Mouse (Mus musculus): ENCODE measurements at regions not wholly inside any gene's neighbourhood (a gene's known extent, or its start where the extent isn't known, plus 50 kb on each side); places are given as distances from the start of the nearest gene placed in this dataset.

DNA sequence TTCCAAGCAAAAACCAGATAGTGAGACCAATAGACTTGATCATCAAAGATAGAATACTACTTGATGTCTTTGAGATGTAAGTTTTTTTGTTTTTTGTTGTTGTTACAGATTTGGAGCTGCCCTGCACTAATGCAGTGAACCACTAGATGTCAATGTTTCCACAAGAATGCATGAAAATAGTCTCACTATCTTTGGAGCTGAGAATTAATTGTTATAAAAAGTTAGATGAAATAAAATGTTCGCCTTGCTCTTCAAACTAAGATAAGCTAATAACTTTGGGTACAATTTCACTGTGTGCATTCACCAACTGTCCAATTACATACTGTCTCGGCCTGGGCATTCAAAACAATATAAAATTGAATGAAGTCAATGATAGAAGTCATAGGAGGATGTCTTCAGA is 223.2 kb upstream of the Agtr1b start:
- H3K9me3 ChIP-seq (ENCODE audit: low read depth, low read length), result no peaks in the 10 kb centered on the region
- no peak overlapping the region for H3K4me2 ChIP-seq
- H3K9ac ChIP-seq, result no peak overlapping the region
- DNase-seq, result peak; percentile 81
- no peak overlapping the region for H3K4me3 ChIP-seq (ENCODE audit: low read depth, low read length)
- no peaks in the 10 kb centered on the region for H3K36me3 ChIP-seq (ENCODE audit: insufficient read depth)
- no peaks in the 10 kb centered on the region for H3K27me3 ChIP-seq (ENCODE audit: insufficient read depth, low read length)
- TF ChIP-seq CTCF (IDR thresholded peaks at IDR 0.05; ENCODE audit: low read depth), result peak; percentile 80
- H3K27ac ChIP-seq (ENCODE audit: low read depth), result no peak overlapping the region
- 11% methylated on average over 2 of the region's 2 CpGs for WGBS
- H3K4me1 ChIP-seq (ENCODE audit: insufficient read depth), result no peaks in the 10 kb centered on the region
- ATAC-seq (ENCODE audit: insufficient read depth), result no peak

- 37% methylated on average over 2 of the region's 2 CpGs for WGBS
- Histone ChIP-seq H3K36me3 (ENCODE audit: insufficient read depth) (no peaks in the 10 kb centered on the region), H3K4me3 (ENCODE audit: low read depth, low read length) (no peak overlapping the region), H3K4me2 (no peak overlapping the region), H3K27ac (ENCODE audit: low read depth) (no peak overlapping the region), H3K9me3 (ENCODE audit: low read depth, low read length) (no peaks in the 10 kb centered on the region), H3K4me1 (ENCODE audit: insufficient read depth) (no peaks in the 10 kb centered on the region), H3K9ac (no peak overlapping the region), H3K27me3 (ENCODE audit: insufficient read depth, low read length) (no peaks in the 10 kb centered on the region)
- ATAC-seq (ENCODE audit: insufficient read depth) (no peak), DNase-seq (peak; percentile 50)
- TF ChIP-seq CTCF (IDR thresholded peaks at IDR 0.05; ENCODE audit: low read depth), result peak; percentile 56
These were observed 184.6 kb upstream of the Agtr1b start for GRCm38 (mm10) chr3:20551563-20551962.

DNA sequence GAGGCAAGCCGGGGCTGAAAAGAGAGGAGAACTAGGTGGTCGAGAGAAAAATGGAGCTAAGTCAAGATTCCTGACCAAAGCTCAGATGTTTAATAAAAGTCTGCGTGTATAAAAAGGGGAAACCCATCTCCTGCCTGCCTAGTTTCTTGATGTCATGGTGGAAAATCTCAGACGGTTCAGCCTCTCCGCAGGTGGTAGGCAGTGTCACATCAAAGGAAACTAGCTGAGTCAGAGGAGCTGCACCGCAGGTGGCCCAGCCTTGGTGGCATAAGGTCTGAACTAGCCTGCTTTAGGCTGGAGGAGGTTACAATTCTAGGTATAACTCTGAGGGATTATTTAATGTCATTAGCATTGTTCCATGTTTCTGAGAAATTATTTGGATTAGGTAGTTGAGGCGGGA is 177.0 kb upstream of the Agtr1b start:
- no peak for TF ChIP-seq CTCF (IDR thresholded peaks at IDR 0.05; ENCODE audit: low read depth)
- no peak overlapping the region for H3K4me2 ChIP-seq
- ATAC-seq (ENCODE audit: insufficient read depth) (no peak), DNase-seq (no peak)
- 69% methylated on average over 7 of the region's 7 CpGs for WGBS
- no peaks in the 10 kb centered on the region for H3K4me1 ChIP-seq (ENCODE audit: insufficient read depth)
- no peak overlapping the region for H3K4me3 ChIP-seq (ENCODE audit: low read depth, low read length)
- no peak overlapping the region for H3K27ac ChIP-seq (ENCODE audit: low read depth)
- no peaks in the 10 kb centered on the region for H3K9me3 ChIP-seq (ENCODE audit: low read depth, low read length)
- no peak overlapping the region for H3K9ac ChIP-seq
- no peaks in the 10 kb centered on the region for H3K36me3 ChIP-seq (ENCODE audit: insufficient read depth)
- no peaks in the 10 kb centered on the region for H3K27me3 ChIP-seq (ENCODE audit: insufficient read depth, low read length)

GRCm38 (mm10) chr3:20538492-20539004 is 171.6 kb upstream of the Agtr1b start:
- DNase-seq, result peak; percentile 78
- ATAC-seq (ENCODE audit: insufficient read depth), result peak; percentile 77
- Histone ChIP-seq H3K27me3 (ENCODE audit: insufficient read depth, low read length) (no peaks in the 10 kb centered on the region), H3K4me1 (ENCODE audit: insufficient read depth) (no peaks in the 10 kb centered on the region), H3K27ac (ENCODE audit: low read depth) (peak overlapping the region; percentile 65; the same call in 1 of the 2 replicates), H3K4me2 (no peak overlapping the region), H3K4me3 (ENCODE audit: low read depth, low read length) (no peak overlapping the region), H3K9ac (no peak overlapping the region), H3K36me3 (ENCODE audit: insufficient read depth) (no peaks in the 10 kb centered on the region), H3K9me3 (ENCODE audit: low read depth, low read length) (peaks cover 3% of the 10 kb centered on the region; the same call in 1 of the 2 replicates)
- 30% methylated on average over 4 of the region's 4 CpGs for WGBS
- no peak for TF ChIP-seq CTCF (IDR thresholded peaks at IDR 0.05; ENCODE audit: low read depth)

DNA sequence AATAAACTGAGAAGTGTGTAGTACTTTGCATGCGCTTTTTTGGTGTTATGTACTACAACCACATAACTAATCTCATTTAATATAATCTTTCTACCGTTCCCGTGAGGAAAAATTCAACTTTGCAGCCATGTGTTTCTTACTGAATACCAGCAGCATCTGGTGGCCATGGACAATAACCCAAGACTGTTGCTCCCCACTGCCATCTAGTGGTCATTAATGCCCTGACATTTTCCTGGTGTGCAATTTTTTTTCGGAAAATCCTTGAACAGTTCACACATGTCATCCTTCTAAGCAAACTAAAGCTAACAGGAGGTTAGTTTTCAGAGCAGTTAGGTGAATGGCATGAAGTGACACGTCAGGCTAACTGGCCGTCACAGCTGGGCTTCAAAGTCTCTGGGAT is 153.8 kb upstream of the Agtr1b start:
- WGBS, result 37% methylated on average over 6 of the region's 6 CpGs
- Histone ChIP-seq H3K4me1 (ENCODE audit: insufficient read depth) (no peaks in the 10 kb centered on the region), H3K36me3 (ENCODE audit: insufficient read depth) (no peaks in the 10 kb centered on the region), H3K27ac (ENCODE audit: low read depth) (no peak overlapping the region), H3K4me2 (no peak overlapping the region), H3K27me3 (ENCODE audit: insufficient read depth, low read length) (no peaks in the 10 kb centered on the region), H3K4me3 (ENCODE audit: low read depth, low read length) (no peak overlapping the region), H3K9me3 (ENCODE audit: low read depth, low read length) (no peaks in the 10 kb centered on the region), H3K9ac (no peak overlapping the region)
- ATAC-seq (ENCODE audit: insufficient read depth) (no peak), DNase-seq (peak; percentile 88)
- peak; percentile 88 for TF ChIP-seq CTCF (IDR thresholded peaks at IDR 0.05; ENCODE audit: low read depth)

DNA sequence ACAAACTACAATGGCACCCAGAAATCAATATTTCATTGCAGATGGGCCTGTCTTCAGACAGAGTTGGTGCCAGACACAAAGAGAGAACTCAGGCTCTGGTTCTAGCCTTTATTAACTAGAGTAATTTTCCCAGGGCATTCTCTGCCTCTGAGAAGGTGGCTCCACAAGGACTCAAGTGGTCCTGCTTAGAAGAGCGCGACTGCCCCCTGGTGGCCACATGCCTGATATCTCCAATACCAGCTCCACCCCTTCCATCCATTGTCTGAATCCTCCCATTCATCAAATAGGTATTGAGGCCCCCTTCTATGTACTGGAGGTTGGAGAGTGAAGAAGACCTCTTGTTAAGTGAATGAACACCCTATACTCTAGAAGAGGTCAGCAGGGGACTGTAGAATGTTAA is 142.2 kb upstream of the Agtr1b start:
- Histone ChIP-seq H3K4me3 (ENCODE audit: low read depth, low read length) (no peak overlapping the region), H3K4me1 (ENCODE audit: insufficient read depth) (no peaks in the 10 kb centered on the region), H3K36me3 (ENCODE audit: insufficient read depth) (no peaks in the 10 kb centered on the region), H3K4me2 (no peak overlapping the region), H3K9ac (no peak overlapping the region), H3K27me3 (ENCODE audit: insufficient read depth, low read length) (no peaks in the 10 kb centered on the region), H3K9me3 (ENCODE audit: low read depth, low read length) (no peaks in the 10 kb centered on the region), H3K27ac (ENCODE audit: low read depth) (no peak overlapping the region)
- peak; percentile 95 for DNase-seq
- 0% methylated on average over 2 of the region's 2 CpGs for WGBS
- peak; percentile 86 for ATAC-seq (ENCODE audit: insufficient read depth)
- TF ChIP-seq CTCF (IDR thresholded peaks at IDR 0.05; ENCODE audit: low read depth), result peak; percentile 89

DNA sequence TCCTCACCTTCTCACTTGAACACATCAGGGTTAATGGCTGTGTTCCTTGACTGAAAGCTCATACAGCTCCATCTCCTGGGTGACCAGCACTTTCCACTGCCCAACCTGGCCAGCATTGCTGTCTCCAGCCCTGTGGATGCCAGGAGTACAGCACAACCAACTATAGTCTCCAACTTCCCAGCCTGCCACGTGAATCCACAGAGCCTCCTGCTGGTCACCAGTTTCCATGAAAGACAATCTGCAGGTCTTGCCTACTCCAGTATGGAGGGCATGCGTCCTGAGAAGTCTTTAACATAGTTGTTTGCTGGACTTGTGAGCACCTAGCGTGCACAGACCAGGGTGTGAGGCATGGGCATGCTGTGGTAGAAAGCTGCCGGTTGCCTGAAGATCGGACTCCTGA is 138.6 kb upstream of the Agtr1b start:
- Histone ChIP-seq H3K9ac (no peak overlapping the region), H3K9me3 (ENCODE audit: low read depth, low read length) (no peaks in the 10 kb centered on the region), H3K27me3 (ENCODE audit: insufficient read depth, low read length) (no peaks in the 10 kb centered on the region), H3K36me3 (ENCODE audit: insufficient read depth) (no peaks in the 10 kb centered on the region), H3K4me2 (no peak overlapping the region), H3K27ac (ENCODE audit: low read depth) (no peak overlapping the region), H3K4me1 (ENCODE audit: insufficient read depth) (no peaks in the 10 kb centered on the region), H3K4me3 (ENCODE audit: low read depth, low read length) (no peak overlapping the region)
- DNase-seq (no peak), ATAC-seq (ENCODE audit: insufficient read depth) (no peak)
- 0 out of 2 replicates have a peak, but pooled peaks have one; percentile 2 for TF ChIP-seq CTCF (IDR thresholded peaks at IDR 0.05; ENCODE audit: low read depth)
- 90% methylated on average over 5 of the region's 5 CpGs for WGBS

Data from lung, embryonic 14.5 days (tissue).